Mouse (Mus musculus) limb, embryonic 11.5 days (tissue): Measurements from ENCODE around the gene Rab30. TPM values are rescaled to one million over a fixed set of nuclear protein-coding genes. Genes with fewer than 3 reads are reported as not detected.

ENCODE experiments used
- ATAC-seq: fragments of 200-750 bp; cut with Nextera tagmentation; 2 replicates; pipeline ENCODE4 v1.8.0; 2017; ENCODE audit warnings: low read depth; ENCODE audit not compliant: insufficient number of reproducible peaks, low FRiP score, low TSS enrichment
- DNase-seq: peaks from one replicate; pipeline ENCODE4 v3.0.0-alpha.2; 2015; ENCODE audit warnings: low spot score
- H3K27ac ChIP-seq: fragments of 300-500 bp; sonication (generic); replicated peaks from 2 replicates; pipeline ENCODE4 v1.5.1; 2014; ENCODE audit warnings: low read depth, mild to moderate bottlenecking, low read length
- H3K27me3 ChIP-seq: fragments of 300-500 bp; sonication (generic); 2 replicates; pipeline ENCODE4 v1.6.1; 2014; ENCODE audit warnings: mild to moderate bottlenecking, low read length, mixed read lengths; ENCODE audit not compliant: control insufficient read depth, insufficient read depth
- H3K36me3 ChIP-seq: fragments of 300-500 bp; sonication (generic); 2 replicates; pipeline ENCODE4 v1.6.1; 2014; ENCODE audit warnings: mild to moderate bottlenecking, low read length, moderate library complexity, mixed read lengths; ENCODE audit not compliant: control insufficient read depth, insufficient read depth
- H3K4me1 ChIP-seq: fragments of 300-500 bp; sonication (generic); 2 replicates; pipeline ENCODE4 v1.6.1; 2014; ENCODE audit warnings: low read length, mixed read lengths; ENCODE audit not compliant: control insufficient read depth, insufficient read depth
- H3K4me2 ChIP-seq: fragments of 300-500 bp; sonication (generic); 2 replicates; pipeline ENCODE4 v1.6.1; 2014; ENCODE audit warnings: low read depth, mild to moderate bottlenecking, moderate library complexity; ENCODE audit not compliant: severe bottlenecking
- H3K4me3 ChIP-seq: fragments of 300-500 bp; sonication (generic); 2 replicates; pipeline ENCODE4 v1.5.1; 2014; ENCODE audit warnings: low read depth, low read length
- H3K9ac ChIP-seq: fragments of 300-500 bp; sonication (generic); 2 replicates; pipeline ENCODE4 v1.6.1; 2014; ENCODE audit warnings: mild to moderate bottlenecking, low read length
- H3K9me3 ChIP-seq: fragments of 300-500 bp; sonication (generic); 2 replicates; pipeline ENCODE4 v1.6.1; 2016; ENCODE audit warnings: low read length; ENCODE audit not compliant: control insufficient read depth
- WGBS: fragments of 180-500 bp; shearing (Covaris S2); extraction: QIAGEN DNeasy Blood & Tissue Kit; methylation state at CpG from one replicate; pipeline ENCODE4 v1.1.7; 2014; 5-methylcytosine and 5-hydroxymethylcytosine counted together
- polyA plus RNA-seq: library from polyadenylated mRNA; unstranded; fragments of >200 nt; fragmentation: Nextera tagmentation; extraction: Ambion mirVana; gene quantifications from 2 replicates; pipeline ENCODE4 v1.2.1, GENCODE M21; 2014

The Rab30 gene
- polyA plus RNA-seq, 1 experiment from 2014 or later: 11.5 TPM

DNA sequence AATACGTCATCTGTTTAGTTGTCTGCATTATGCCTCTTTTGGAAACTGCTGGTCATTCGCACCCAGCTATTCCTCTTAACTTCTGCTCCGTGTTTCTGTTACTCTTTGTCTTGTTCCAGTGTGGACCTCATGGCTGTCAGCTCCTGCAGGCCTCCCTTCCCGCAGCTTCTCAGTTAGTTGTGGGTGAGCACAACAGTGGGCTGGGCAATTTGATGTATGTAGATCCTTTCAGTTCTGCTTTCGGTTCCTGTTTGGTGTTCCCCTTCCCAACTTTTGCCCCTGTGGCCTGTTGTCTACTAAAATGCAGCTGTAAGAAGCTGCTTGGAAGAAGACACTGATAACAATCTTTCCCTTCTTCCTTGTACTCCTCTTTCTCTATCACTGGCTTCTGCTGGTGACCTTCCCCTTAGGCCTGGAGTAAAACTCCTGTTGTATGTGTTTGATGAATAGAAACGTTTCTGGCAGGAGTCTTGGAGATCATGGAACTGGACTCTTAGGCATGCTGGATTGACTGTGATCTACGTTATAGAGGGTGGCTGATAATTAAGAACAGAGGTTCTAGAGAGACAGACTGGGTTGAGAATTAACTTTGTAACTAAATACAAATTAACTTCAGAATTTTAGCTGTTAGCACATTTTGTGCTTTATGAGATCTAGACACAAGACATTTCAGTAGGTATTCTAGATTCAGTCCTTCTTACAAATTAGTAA, 137.3 kb downstream of the Rab30 start:
- no peaks in the 10 kb centered on the region for H3K27me3 ChIP-seq
- H3K27ac ChIP-seq: no peak overlapping the region
- H3K4me2 ChIP-seq: no peak overlapping the region

DNA sequence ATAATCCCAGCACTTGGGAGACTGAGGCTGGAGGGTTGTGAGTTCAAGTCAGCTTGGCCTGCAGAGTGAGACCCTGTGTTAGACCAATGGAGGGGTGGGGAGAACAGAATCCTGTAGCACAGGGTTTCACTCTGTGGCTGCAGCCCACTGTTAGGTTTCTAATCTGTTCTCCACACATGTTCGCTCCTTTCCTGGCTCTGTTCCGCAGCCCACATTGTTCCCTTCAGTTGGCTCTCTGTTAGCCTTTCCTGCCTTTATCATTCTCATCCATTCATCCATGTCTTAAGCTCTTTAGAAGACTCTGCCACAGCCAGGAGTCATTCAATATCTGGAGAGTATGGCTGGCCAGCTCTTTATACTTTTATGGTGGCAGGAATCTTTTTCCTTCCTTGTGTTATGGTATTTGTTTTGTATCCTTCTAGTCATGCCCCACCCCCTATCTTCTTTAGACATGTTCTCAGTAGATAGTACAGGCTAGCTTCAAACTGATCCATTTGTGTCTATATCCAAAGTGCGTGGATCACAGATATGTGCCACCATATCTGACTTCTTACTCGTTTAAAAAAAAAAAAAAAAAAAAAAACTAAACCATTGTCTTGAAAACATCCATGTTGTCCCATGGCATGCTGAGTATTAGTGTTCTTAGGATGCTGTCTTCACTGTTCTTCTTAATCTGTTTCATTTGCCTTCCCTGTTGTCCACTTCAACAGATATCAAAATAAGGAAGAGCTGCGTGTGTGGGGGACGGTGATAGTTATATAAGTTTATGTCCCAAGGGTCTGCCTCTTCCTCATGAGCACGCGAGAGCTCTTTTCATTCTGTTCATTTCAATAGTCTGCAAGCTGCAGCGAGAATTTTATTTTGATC, 142.7 kb downstream of the Rab30 start:
- no peak overlapping the region for H3K4me2 ChIP-seq
- H3K9ac ChIP-seq: no peak overlapping the region
- DNase-seq (no peak), ATAC-seq (no peak)
- H3K27ac ChIP-seq: no peak overlapping the region
- H3K9me3 ChIP-seq: no peaks in the 10 kb centered on the region
- no peaks in the 10 kb centered on the region for H3K36me3 ChIP-seq
- H3K27me3 ChIP-seq: no peaks in the 10 kb centered on the region
- H3K4me1 ChIP-seq: no peaks in the 10 kb centered on the region
- no peak overlapping the region for H3K4me3 ChIP-seq
- WGBS: 89% methylated on average over 9 of the region's 9 CpGs

More for the DNA sequence above, 137.3 kb downstream of the Rab30 start:
- no peaks in the 10 kb centered on the region for H3K36me3 ChIP-seq
- peaks cover 3% of the 10 kb centered on the region; the same call in 1 of the 2 replicates for H3K4me1 ChIP-seq
- H3K9ac ChIP-seq: no peak overlapping the region
- ATAC-seq (no peak), DNase-seq (no peak)
- H3K4me3 ChIP-seq: no peak overlapping the region
- H3K9me3 ChIP-seq: no peaks in the 10 kb centered on the region
- 73% methylated on average over 7 of the region's 7 CpGs for WGBS

DNA sequence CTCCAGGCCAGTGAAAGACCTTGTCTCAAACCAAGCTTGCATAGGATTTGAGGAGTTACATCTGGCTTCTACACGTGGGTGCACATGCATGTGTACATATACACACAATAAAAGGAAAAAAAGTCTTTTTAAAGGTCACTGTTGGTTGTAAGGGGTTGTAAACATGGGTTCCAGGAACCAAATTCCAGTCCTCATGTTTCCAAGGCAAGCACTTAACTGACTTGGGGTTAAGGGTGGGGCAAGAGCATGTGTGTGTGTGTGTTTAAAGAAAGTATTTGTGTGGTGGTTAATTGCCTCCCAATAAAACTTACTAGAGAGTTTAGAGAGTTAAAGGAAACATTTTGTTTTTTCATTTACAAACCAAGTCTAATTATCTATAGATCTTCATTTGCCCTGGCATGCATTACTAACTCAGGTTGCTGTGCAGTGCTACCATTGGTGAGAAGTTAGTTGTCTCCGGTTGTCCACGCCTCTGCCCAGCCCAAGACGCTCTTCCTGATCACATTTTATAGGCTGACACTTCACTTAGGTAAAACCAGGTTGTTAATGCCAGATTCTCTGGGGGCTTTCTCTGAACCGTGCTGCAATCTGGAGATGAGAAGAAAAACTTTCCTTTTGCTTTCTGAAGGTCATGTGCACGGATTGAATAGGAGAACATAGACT, 143.7 kb downstream of the Rab30 start:
- Histone ChIP-seq H3K27me3 (no peaks in the 10 kb centered on the region), H3K27ac (no peak overlapping the region), H3K9me3 (no peaks in the 10 kb centered on the region), H3K4me3 (no peak overlapping the region), H3K36me3 (no peaks in the 10 kb centered on the region), H3K9ac (no peak overlapping the region), H3K4me1 (no peaks in the 10 kb centered on the region; the same call in 1 of the 2 replicates), H3K4me2 (no peak overlapping the region)
- DNase-seq: no peak
- 74% methylated on average over 6 of the region's 6 CpGs for WGBS
- ATAC-seq: no peak

DNA sequence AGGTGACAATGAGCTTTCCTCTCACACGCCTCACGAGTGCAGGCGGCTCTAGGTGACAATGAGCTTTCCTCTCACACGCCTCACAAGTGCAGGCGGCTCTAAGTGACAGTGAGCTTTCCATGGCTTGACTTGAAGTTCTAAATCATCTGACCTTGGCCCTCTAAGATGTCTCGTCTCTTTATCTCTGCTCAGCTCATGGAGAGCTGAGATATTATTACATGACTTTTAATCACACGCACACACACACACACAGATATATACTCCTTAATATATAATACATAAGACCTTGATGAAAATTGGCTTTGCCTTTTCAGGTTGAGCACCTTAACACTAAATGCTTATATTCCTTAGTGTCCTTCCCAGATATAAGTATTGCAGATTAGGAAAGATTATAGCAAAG, 145.4 kb downstream of the Rab30 start:
- no peak overlapping the region for H3K9ac ChIP-seq
- DNase-seq: no peak
- H3K9me3 ChIP-seq: no peaks in the 10 kb centered on the region
- WGBS: 78% methylated on average over 7 of the region's 7 CpGs
- H3K27me3 ChIP-seq: no peaks in the 10 kb centered on the region
- peaks cover 6% of the 10 kb centered on the region; the same call in 1 of the 2 replicates for H3K4me1 ChIP-seq
- no peak overlapping the region for H3K4me3 ChIP-seq
- no peaks in the 10 kb centered on the region for H3K36me3 ChIP-seq
- no peak overlapping the region for H3K27ac ChIP-seq
- ATAC-seq: no peak
- no peak overlapping the region for H3K4me2 ChIP-seq

DNA sequence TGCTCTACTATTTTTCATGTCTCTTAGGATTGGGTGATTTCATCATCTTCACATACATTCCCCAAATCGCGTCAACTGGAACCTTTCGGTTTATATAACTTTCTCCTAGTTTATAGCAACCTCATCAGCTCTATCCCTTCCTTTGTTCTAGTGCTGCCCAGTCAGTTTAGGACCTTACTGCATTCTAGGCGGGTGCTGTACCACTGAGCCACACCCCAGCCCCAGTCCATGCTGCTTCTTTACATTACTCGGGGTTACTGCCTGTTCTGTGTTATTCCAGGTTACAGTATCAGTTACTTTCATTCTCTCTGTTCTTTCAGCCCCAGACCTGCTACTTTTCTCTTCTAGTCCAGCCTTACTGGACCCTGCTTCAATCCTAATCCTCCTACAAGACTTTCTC, 145.8 kb downstream of the Rab30 start:
- H3K9ac ChIP-seq: no peak overlapping the region
- DNase-seq (no peak), ATAC-seq (no peak)
- H3K4me1 ChIP-seq: peaks cover 6% of the 10 kb centered on the region; the same call in 1 of the 2 replicates
- H3K4me3 ChIP-seq: no peak overlapping the region
- no peak overlapping the region for H3K27ac ChIP-seq
- H3K4me2 ChIP-seq: no peak overlapping the region
- no peaks in the 10 kb centered on the region for H3K36me3 ChIP-seq
- H3K9me3 ChIP-seq: no peaks in the 10 kb centered on the region
- 91% methylated on average over 5 of the region's 5 CpGs for WGBS
- H3K27me3 ChIP-seq: no peaks in the 10 kb centered on the region

DNA sequence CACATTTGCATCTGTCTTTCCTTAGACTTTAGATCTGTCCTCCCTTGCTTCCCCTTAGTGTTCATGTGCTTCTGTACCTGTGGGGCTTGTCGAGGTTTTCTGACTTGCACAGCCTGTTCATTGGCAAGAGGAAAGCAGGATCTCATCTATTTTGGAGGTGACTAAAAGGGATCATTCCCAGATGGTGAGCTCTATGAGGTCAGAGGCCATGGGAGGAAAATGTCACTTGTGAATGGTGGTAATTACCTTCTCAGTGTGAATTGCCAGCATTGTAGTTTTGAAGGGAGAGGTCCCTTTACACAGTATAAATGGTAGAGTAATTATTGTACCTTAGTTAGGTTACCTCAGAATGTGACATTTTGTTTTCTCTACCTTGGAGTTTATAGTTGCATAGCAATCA, 148.8 kb downstream of the Rab30 start:
- Histone ChIP-seq H3K4me1 (peaks cover 6% of the 10 kb centered on the region; the same call in 1 of the 2 replicates), H3K36me3 (no peaks in the 10 kb centered on the region), H3K9me3 (no peaks in the 10 kb centered on the region), H3K27ac (no peak overlapping the region), H3K27me3 (no peaks in the 10 kb centered on the region), H3K4me3 (no peak overlapping the region), H3K4me2 (no peak overlapping the region), H3K9ac (no peak overlapping the region)
- no peak for ATAC-seq
- DNase-seq: no peak
- WGBS: 8% methylated on average over 1 of the region's 1 CpGs

DNA sequence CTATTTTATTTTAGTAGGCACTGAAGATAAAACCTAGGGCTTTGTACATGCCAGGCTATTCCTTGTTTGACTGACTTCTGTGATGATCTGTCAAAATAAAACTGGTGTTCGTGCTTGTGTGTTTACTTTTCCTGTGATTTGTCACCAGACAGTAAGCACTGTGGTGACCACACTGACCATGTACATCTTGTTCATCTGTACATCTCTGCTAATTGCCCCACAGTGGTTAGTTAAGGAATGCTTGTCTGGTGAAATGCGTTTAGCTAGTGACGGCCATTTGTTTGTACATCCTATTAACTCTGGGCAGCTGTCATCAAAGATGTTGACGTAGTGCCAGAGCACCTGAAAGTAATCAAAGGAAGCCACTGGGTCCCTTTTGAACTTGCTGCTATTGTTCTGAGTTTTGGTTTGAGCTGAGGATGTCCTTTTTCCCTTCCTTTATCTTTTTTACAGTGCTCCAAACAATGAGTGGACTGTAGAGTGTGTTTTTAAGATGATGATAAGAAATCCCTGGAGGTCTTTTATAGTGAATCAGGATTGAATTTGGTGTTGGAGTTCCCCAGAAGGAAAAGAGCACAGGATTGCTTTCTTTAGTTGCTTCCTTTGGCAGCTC, 149.3 kb downstream of the Rab30 start:
- WGBS: 11% methylated on average over 4 of the region's 4 CpGs
- Histone ChIP-seq H3K4me1 (peaks cover 6% of the 10 kb centered on the region; the same call in 1 of the 2 replicates), H3K27me3 (no peaks in the 10 kb centered on the region), H3K4me3 (no peak overlapping the region), H3K36me3 (no peaks in the 10 kb centered on the region), H3K27ac (no peak overlapping the region), H3K9me3 (no peaks in the 10 kb centered on the region), H3K9ac (no peak overlapping the region), H3K4me2 (no peak overlapping the region)
- DNase-seq: no peak
- ATAC-seq: no peak

DNA sequence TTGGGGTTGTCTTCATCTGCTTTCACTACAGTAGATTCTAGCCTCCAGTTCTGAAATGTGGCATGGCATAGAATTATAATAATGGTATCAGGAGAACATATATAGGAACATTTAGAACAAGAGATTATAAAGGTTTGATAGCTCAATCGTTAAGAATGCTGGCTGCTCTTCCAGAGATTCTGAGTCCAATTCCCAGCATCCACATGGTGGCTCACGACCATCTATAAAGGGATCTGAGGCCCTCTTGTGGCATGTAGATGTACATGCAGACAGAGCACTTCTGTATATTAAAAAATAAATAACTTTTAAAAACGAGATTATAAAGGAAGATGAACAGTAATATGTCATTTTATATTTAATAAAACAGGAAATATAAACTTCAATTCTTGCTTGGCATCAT, 152.1 kb downstream of the Rab30 start:
- Histone ChIP-seq H3K4me3 (no peak overlapping the region), H3K36me3 (no peaks in the 10 kb centered on the region), H3K4me1 (peaks cover 6% of the 10 kb centered on the region; the same call in 1 of the 2 replicates), H3K9ac (no peak overlapping the region), H3K27me3 (no peaks in the 10 kb centered on the region), H3K27ac (no peak overlapping the region), H3K4me2 (no peak overlapping the region), H3K9me3 (no peaks in the 10 kb centered on the region)
- no peak for ATAC-seq
- 56% methylated on average over 3 of the region's 3 CpGs for WGBS
- DNase-seq: no peak
